In genomic region chr9:120191362-120192098, GRCm38 (mm10) we compare ENCODE assay signal across 7 mouse cellular contexts. TPM values are rescaled to one million over a fixed set of nuclear protein-coding genes. Genes with fewer than 3 reads are reported as not detected.
DNase-seq lines count a peak whose midpoint lies in the region; ATAC-seq and TF ChIP-seq lines count a peak whose summit lies in the region.

No protein-coding gene starts in this region.

- TF ChIP-seq POLR2A in small intestine, adult 2 months (IDR thresholded peaks at IDR 0.05; ENCODE audit: low read depth, low read length), result no peak

- peak; percentile 51 for ATAC-seq in intestine, postnatal 0 days
- peak; percentile 93 for ATAC-seq in midbrain, embryonic 11.5 days (ENCODE audit: low FRiP score)

- TF ChIP-seq CTCF in intestine, postnatal 0 days (IDR thresholded peaks at IDR 0.05; ENCODE audit: low read depth), result peak; percentile 90
- peak; percentile 85; the same call in 1 of the 2 replicates for TF ChIP-seq CTCF in small intestine, adult 2 months (IDR thresholded peaks at IDR 0.05; ENCODE audit: extremely low read depth, insufficient read length, insufficient replicate concordance, low read depth, low read length)

- H3K4me2 ChIP-seq in intestine, postnatal 0 days (replicated peaks; ENCODE audit: low read depth), result peak overlapping the region; percentile 66
- H3K4me2 ChIP-seq in midbrain, embryonic 11.5 days, result peak overlapping the region; percentile 43

- H3K27me3 ChIP-seq in intestine, postnatal 0 days (replicated peaks; ENCODE audit: control insufficient read depth, insufficient read depth, low read length), result no peaks in the 10 kb centered on the region
- no peaks in the 10 kb centered on the region for H3K27me3 ChIP-seq in midbrain, embryonic 11.5 days (ENCODE audit: control insufficient read depth, insufficient read depth, low read length)
- 0 out of 2 replicates have a peak, but pooled peaks cover 3% of the 10 kb centered on the region for H3K27me3 ChIP-seq in small intestine, adult 2 months (ENCODE audit: control insufficient read depth, insufficient read depth, low read length)

- peak; percentile 90 for DNase-seq in adrenal gland, postnatal 10 days
- DNase-seq in embryo, embryonic 11.5 days (ENCODE audit: low read depth, low spot score), result peak; percentile 80
- peak; percentile 64 to 67 for DNase-seq in gastrocnemius, postnatal 36 days
- DNase-seq in left cerebral cortex, postnatal 4 days, result peak; percentile 93
- DNase-seq in midbrain, embryonic 11.5 days (ENCODE audit: low spot score, missing footprints), result peak; percentile 100

- peak overlapping the region; percentile 7; the same call in 1 of the 2 replicates for H3K9ac ChIP-seq in intestine, postnatal 0 days (ENCODE audit: low read depth, low read length)
- H3K9ac ChIP-seq in midbrain, embryonic 11.5 days (ENCODE audit: low read length), result peak overlapping the region; percentile 51

- peak overlapping the region; percentile 38 for H3K4me3 ChIP-seq in intestine, postnatal 0 days (ENCODE audit: low read depth, low read length)
- H3K4me3 ChIP-seq in midbrain, embryonic 11.5 days (ENCODE audit: low read depth, low read length), result peak overlapping the region; percentile 27
- H3K4me3 ChIP-seq in small intestine, adult 2 months (ENCODE audit: low read depth, low read length), result peak overlapping the region; percentile 59

- no peaks in the 10 kb centered on the region for H3K9me3 ChIP-seq in intestine, postnatal 0 days (ENCODE audit: control insufficient read depth)
- H3K9me3 ChIP-seq in midbrain, embryonic 11.5 days (ENCODE audit: control insufficient read depth, low read length), result no peaks in the 10 kb centered on the region

- no peaks in the 10 kb centered on the region for H3K36me3 ChIP-seq in intestine, postnatal 0 days (ENCODE audit: control insufficient read depth, insufficient read depth)
- no peaks in the 10 kb centered on the region for H3K36me3 ChIP-seq in midbrain, embryonic 11.5 days (ENCODE audit: control insufficient read depth, insufficient read depth, low read length)
- no peaks in the 10 kb centered on the region for H3K36me3 ChIP-seq in small intestine, adult 2 months (ENCODE audit: control insufficient read depth, insufficient read depth, low read length)

- no peaks in the 10 kb centered on the region for H3K4me1 ChIP-seq in intestine, postnatal 0 days (replicated peaks; ENCODE audit: control insufficient read depth, insufficient read depth, low read length)
- H3K4me1 ChIP-seq in midbrain, embryonic 11.5 days (ENCODE audit: control insufficient read depth, insufficient read depth, low read length), result no peaks in the 10 kb centered on the region
- H3K4me1 ChIP-seq in small intestine, adult 2 months (ENCODE audit: control insufficient read depth, insufficient read depth, insufficient read length, low read length), result no peaks in the 10 kb centered on the region; the same call in 1 of the 2 replicates

- intact Hi-C loops in gastrocnemius, postnatal 36 days (cut with DNase I), result no loop called here
- intact Hi-C loops in left cerebral cortex, postnatal 4 days (cut with DNase I), result loop anchor here (5.0 kb wide), 1 partner anchor 186 kb away; no protein-coding TSS in a partner anchor

- H3K27ac ChIP-seq in intestine, postnatal 0 days (ENCODE audit: low read depth, low read length), result no peak overlapping the region
- H3K27ac ChIP-seq in midbrain, embryonic 11.5 days (ENCODE audit: low read depth, low read length), result no peak overlapping the region
- H3K27ac ChIP-seq in small intestine, adult 2 months (ENCODE audit: insufficient read depth, low read depth, low read length), result no peak overlapping the region

- WGBS in intestine, postnatal 0 days, result 24% methylated on average over 21 of the region's 21 CpGs
- WGBS in midbrain, embryonic 11.5 days, result 28% methylated on average over 21 of the region's 21 CpGs
- WGBS in small intestine, adult 2 months, result 20% methylated on average over 21 of the region's 21 CpGs

RNA-seq across cellular contexts. Expression of gene Mobp, which starts 42.0 kb away (rescaled TPM):
- total RNA-seq in adrenal gland, postnatal 10 days (2021), result under 1 TPM; 0.09 to 0.27 TPM
- total RNA-seq in gastrocnemius, postnatal 36 days (2021), result not detected
- polyA plus RNA-seq in intestine, postnatal 0 days (2015; fragmentation: Nextera tagmentation; extraction: Ambion mirVana), result 0.05 TPM in 1 of 2 replicates, not detected in the other
- total RNA-seq in left cerebral cortex, postnatal 4 days (2021), result under 1 TPM; 0.16 to 0.20 TPM
- polyA plus RNA-seq in midbrain, embryonic 11.5 days (2014; fragmentation: Nextera tagmentation; extraction: Ambion mirVana), result 0.26 and 0.82 TPM in 2 replicates
- polyA plus RNA-seq in small intestine, adult 2 months (2012; rRNA removed), result not detected in 2 replicates
